Mouse (Mus musculus): ENCODE measurements at regions not wholly inside any gene's neighbourhood (a gene's known extent, or its start where the extent isn't known, plus 50 kb on each side); places are given as distances from the start of the nearest gene placed in this dataset.

- TF ChIP-seq CTCF (IDR thresholded peaks at IDR 0.05; ENCODE audit: low read depth, low read length) (no peak), POLR2A (IDR thresholded peaks at IDR 0.05; ENCODE audit: borderline replicate concordance, low read depth, low read length) (no peak)
These were observed 79.0 kb upstream of the Jazf1 start for GRCm38 (mm10) chr6:53147478-53147877.

All from bone marrow macrophage, adult 2 months (primary cell).